Mouse (Mus musculus) megakaryocyte, embryonic 14.5 days (primary cell): Measurements from ENCODE around the gene Lipa.

Experiments
- FLI1 ChIP-seq: IDR thresholded peaks from 2 replicates; pipeline ENCODE4 v1.6.1; 2012; ENCODE audit warnings: low read length, inconsistent platforms, mixed read lengths
- GATA1 ChIP-seq: IDR thresholded peaks from 3 replicates; pipeline ENCODE4 v1.6.1; 2012; ENCODE audit warnings: mixed read lengths, low read length, inconsistent platforms, borderline replicate concordance

DNA sequence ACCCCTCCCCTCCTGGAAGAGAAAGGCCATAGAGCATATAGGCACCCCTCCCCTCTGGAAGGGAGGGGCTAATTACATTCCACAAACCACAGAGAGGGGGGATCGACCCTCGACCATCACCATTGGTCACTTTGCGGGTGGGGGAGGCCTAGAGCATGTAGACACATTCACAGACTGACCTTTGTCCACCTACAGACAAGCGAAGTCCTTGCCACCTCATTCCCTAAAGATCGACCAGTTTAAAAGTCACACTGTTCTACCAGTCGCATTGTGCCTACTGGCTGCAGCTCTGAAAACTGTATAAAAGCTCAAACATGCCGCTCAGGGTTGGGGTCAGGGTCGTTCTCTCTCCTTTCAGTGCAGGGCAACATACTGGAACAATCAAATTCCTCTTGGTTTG, 15.7 kb downstream of the Lipa start:
- TF ChIP-seq FLI1 = no peak
- no peak for TF ChIP-seq GATA1
